Mouse (Mus musculus) brain, embryonic 14.5 days (tissue): ENCODE data around the gene Cfb.

Experiments used
- CTCF ChIP-seq: fragments of 200-500 bp; IDR thresholded peaks from 2 replicates; pipeline ENCODE4 v1.5.1; 2012; ENCODE audit warnings: inconsistent platforms, mild to moderate bottlenecking, moderate library complexity, borderline replicate concordance; ENCODE audit not compliant: insufficient read depth, insufficient read length; ENCODE audit errors: extremely low read depth
- POLR2A ChIP-seq: fragments of 200-500 bp; IDR thresholded peaks from 2 replicates; pipeline ENCODE4 v1.6.1; 2012; ENCODE audit warnings: mild to moderate bottlenecking, inconsistent platforms, borderline replicate concordance; ENCODE audit not compliant: poor library complexity, insufficient read depth, insufficient read length, severe bottlenecking; ENCODE audit errors: extremely low read depth

DNA sequence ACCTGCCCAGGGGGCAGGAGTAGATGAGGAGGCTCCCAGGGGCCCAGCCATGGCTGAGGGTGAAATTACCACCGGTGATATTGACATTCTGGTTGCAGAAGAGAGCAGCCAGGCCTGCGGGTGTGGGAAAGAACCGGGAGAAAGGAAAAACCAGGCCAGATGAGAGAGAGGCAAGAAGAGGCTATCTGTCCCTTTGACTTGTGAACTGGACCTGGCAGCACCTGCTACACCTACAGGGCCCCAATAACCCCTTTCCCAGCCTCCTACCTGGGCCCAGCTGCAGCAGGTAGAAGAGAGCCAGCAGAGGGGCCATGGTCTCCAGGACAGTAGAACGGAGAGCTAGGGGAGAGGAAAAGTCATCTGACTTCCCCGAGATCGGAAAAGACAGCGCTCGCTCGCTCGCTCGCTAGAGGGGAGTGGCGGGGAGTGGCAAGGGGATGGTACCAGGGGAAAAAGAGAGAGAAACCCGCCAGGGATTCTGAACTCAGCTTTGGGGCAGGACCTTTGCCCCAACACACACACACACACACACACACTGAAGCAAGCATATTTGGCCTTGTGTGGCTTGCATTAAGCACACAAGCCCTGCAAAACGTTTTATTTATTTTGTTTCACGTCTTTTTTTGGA lies 19.5 kb upstream of the Cfb start, which contains the start of gene Gm20547:
- TF ChIP-seq CTCF (no peak), POLR2A (no peak)
